Mouse (Mus musculus) gastrocnemius, adult 8-10 months (tissue): ENCODE data around the gene Nol8. TPM values are rescaled to one million over a fixed set of nuclear protein-coding genes. Genes with fewer than 3 reads are reported as not detected.

Experiments used
- DNase-seq, 2 experiments: peaks; one replicate each; pipeline ENCODE4 v3.0.0; 2022; ENCODE audit warnings: low spot score in 2 of 2
- total RNA-seq, 4 experiments: library from RNA; stranded (reverse); gene quantifications; 2 replicates each; pipeline ENCODE4 v1.2.4; 2022

The Nol8 gene
- total RNA-seq, 4 experiments from 2014 or later: 12.0 to 16.5 (median 13.6) TPM

- no peak for DNase-seq
These were observed 31.4 kb downstream of the Nol8 start for GRCm38 (mm10) chr13:49684266-49684665.

- no peak for DNase-seq
These were observed 38.2 kb downstream of the Nol8 start for GRCm38 (mm10) chr13:49691056-49691455.

GRCm38 (mm10) chr13:49703216-49703779, 50.4 kb downstream of the Nol8 start:
- no peak for DNase-seq

GRCm38 (mm10) chr13:49706032-49706690, 53.3 kb downstream of the Nol8 start:
- no peak for DNase-seq

- DNase-seq: no peak
These were observed 55.4 kb downstream of the Nol8 start for GRCm38 (mm10) chr13:49708311-49708710.

- DNase-seq: no peak
These were observed 59.3 kb downstream of the Nol8 start for GRCm38 (mm10) chr13:49712047-49712721.

- no peak for DNase-seq
These were observed 66.4 kb downstream of the Nol8 start for GRCm38 (mm10) chr13:49719310-49719709.

Other genes starting within 250 kb of the Nol8 start
- 1 to 10 TPM; 6.1 to 7.6 (median 7.0) TPM for gene Ippk, start 231.8 kb upstream of the Nol8 start, total RNA-seq
- gene Tes3-ps, start 159.8 kb upstream of the Nol8 start, total RNA-seq: 1 to 10 TPM; 1.3 to 2.0 (median 1.7) TPM
- 1 to 10 TPM; 3.7 to 7.9 (median 5.6) TPM for gene Ecm2, start 148.3 kb upstream of the Nol8 start, total RNA-seq
- gene Aspn, start 108.6 kb upstream of the Nol8 start, total RNA-seq: 10 to 100 TPM in 2 of 4 experiments, 1 to 10 TPM in 2; 6.7 to 15.4 (median 9.9) TPM
- 1 to 10 TPM in 2 of 4 experiments, under 1 TPM in 2; 0.68 to 3.6 (median 1.8) TPM for gene Omd, start 70.6 kb upstream of the Nol8 start, total RNA-seq
- 10 to 100 TPM; 12.6 to 36.1 (median 29.0) TPM for gene Ogn, start 45.0 kb upstream of the Nol8 start, total RNA-seq
- gene Cenpp, start 293 bp upstream of the Nol8 start, total RNA-seq: 1 to 10 TPM in 2 of 4 experiments, under 1 TPM in 2; 0.67 to 1.8 (median 0.94) TPM
- 10 to 100 TPM; 64.6 to 90.8 (median 87.8) TPM for gene Iars, start 29.0 kb downstream of the Nol8 start, total RNA-seq
- not detected for gene Gm30302, start 145.9 kb downstream of the Nol8 start, total RNA-seq